Mouse (Mus musculus) kidney, embryonic 14.5 days (tissue): ENCODE measurements around the gene Gm8764. TPM values are rescaled to one million over a fixed set of nuclear protein-coding genes. Genes with fewer than 3 reads are reported as not detected.

Experiments
- ATAC-seq: fragments of 200-750 bp; cut with Nextera tagmentation; 2 replicates; pipeline ENCODE4 v1.8.0; 2017; ENCODE audit warnings: moderate number of reproducible peaks, mild to moderate bottlenecking, moderate TSS enrichment, moderate library complexity; ENCODE audit not compliant: low FRiP score, low TSS enrichment
- H3K27ac ChIP-seq: fragments of 300-500 bp; sonication (generic); 2 replicates; pipeline ENCODE4 v1.5.1; 2014; ENCODE audit warnings: low read depth, mild to moderate bottlenecking, low read length, moderate library complexity, mixed read lengths
- H3K27me3 ChIP-seq: fragments of 300-500 bp; sonication (generic); 2 replicates; pipeline ENCODE4 v1.6.1; 2014; ENCODE audit warnings: mild to moderate bottlenecking, low read length; ENCODE audit not compliant: control insufficient read depth, insufficient read depth
- H3K36me3 ChIP-seq: fragments of 300-500 bp; sonication (generic); 2 replicates; pipeline ENCODE4 v1.6.1; 2014; ENCODE audit warnings: low read length, mixed read lengths; ENCODE audit not compliant: control insufficient read depth, insufficient read depth
- H3K4me1 ChIP-seq: fragments of 300-500 bp; sonication (generic); 2 replicates; pipeline ENCODE4 v1.6.1; 2014; ENCODE audit warnings: low read length, mixed read lengths; ENCODE audit not compliant: control insufficient read depth, insufficient read depth
- H3K4me2 ChIP-seq: fragments of 300-500 bp; sonication (generic); replicated peaks from 2 replicates; pipeline ENCODE4 v1.6.1; 2014; ENCODE audit warnings: low read depth, mild to moderate bottlenecking, low read length
- H3K4me3 ChIP-seq: fragments of 300-500 bp; sonication (generic); 2 replicates; pipeline ENCODE4 v1.5.1; 2014; ENCODE audit warnings: mild to moderate bottlenecking, low read length
- H3K9ac ChIP-seq: fragments of 300-500 bp; sonication (generic); 2 replicates; pipeline ENCODE4 v1.6.1; 2014; ENCODE audit warnings: low read depth, mild to moderate bottlenecking, low read length, moderate library complexity
- H3K9me3 ChIP-seq: fragments of 300-500 bp; sonication (generic); 2 replicates; pipeline ENCODE4 v1.6.1; 2016; ENCODE audit warnings: low read length; ENCODE audit not compliant: control insufficient read depth
- WGBS: fragments of 180-500 bp; shearing (Covaris S2); extraction: QIAGEN DNeasy Blood & Tissue Kit; methylation state at CpG from one replicate; pipeline ENCODE4 v1.1.7; 2014; 5-methylcytosine and 5-hydroxymethylcytosine counted together
- polyA plus RNA-seq: library from polyadenylated mRNA; unstranded; fragments of >200 nt; fragmentation: Nextera tagmentation; extraction: Ambion mirVana; gene quantifications from 2 replicates; pipeline ENCODE4 v1.2.1, GENCODE M21; 2014

Gene Gm8764
- polyA plus RNA-seq, 1 experiment from 2014 or later, result not detected

DNA sequence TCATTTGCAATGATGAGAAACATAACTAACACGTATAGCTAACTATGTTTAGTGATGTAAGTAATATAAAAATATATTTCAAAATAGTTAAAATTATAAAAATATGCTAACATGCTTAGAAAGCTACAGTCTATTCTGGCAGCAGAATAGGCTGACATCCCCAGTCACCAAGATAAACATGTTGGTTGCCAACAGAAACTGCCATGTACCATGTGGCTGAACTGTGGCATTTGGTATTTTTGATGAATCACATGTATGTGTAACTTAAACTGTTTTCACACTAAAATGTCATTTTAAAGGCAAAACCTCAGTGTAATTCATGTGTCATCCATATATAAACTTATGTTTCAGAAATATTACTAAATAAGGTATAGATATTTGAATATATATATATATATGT is 49.8 kb downstream of the Gm8764 start:
- no peak overlapping the region for H3K4me2 ChIP-seq
- no peak for ATAC-seq
- H3K27ac ChIP-seq, result no peak overlapping the region
- H3K9ac ChIP-seq, result no peak overlapping the region
- H3K4me1 ChIP-seq, result no peaks in the 10 kb centered on the region
- no peaks in the 10 kb centered on the region for H3K36me3 ChIP-seq
- H3K9me3 ChIP-seq, result no peaks in the 10 kb centered on the region
- WGBS, result 88% methylated on average over 1 of the region's 1 CpGs
- H3K27me3 ChIP-seq, result no peaks in the 10 kb centered on the region
- H3K4me3 ChIP-seq, result no peak overlapping the region

- H3K27me3 ChIP-seq, result no peaks in the 10 kb centered on the region
- no peak overlapping the region for H3K9ac ChIP-seq
- H3K4me3 ChIP-seq, result no peak overlapping the region
- no peak overlapping the region for H3K27ac ChIP-seq
- H3K4me2 ChIP-seq, result no peak overlapping the region
- H3K36me3 ChIP-seq, result no peaks in the 10 kb centered on the region
- H3K9me3 ChIP-seq, result no peaks in the 10 kb centered on the region
- H3K4me1 ChIP-seq, result no peaks in the 10 kb centered on the region
- ATAC-seq, result no peak
- 63% methylated on average over 3 of the region's 3 CpGs for WGBS
Observed at GRCm38 (mm10) chr10:104210268-104210990, 50.6 kb downstream of the Gm8764 start.

Other genes with a start within 250 kb of the Gm8764 start
- not detected in 2 replicates for gene Gm21293, start 17.0 kb upstream of the Gm8764 start, polyA plus RNA-seq
- gene Gm6763, start 8.5 kb upstream of the Gm8764 start, polyA plus RNA-seq, result not detected in 2 replicates
- gene Gm21304, start 8.5 kb downstream of the Gm8764 start, polyA plus RNA-seq, result not detected in 2 replicates
- not detected in 2 replicates for gene Gm21312, start 17.0 kb downstream of the Gm8764 start, polyA plus RNA-seq
- not detected in 2 replicates for gene Gm20765, start 25.5 kb downstream of the Gm8764 start, polyA plus RNA-seq
- not detected in 2 replicates for gene Gm4340, start 34.0 kb downstream of the Gm8764 start, polyA plus RNA-seq